Mouse (Mus musculus) forelimb bud, embryonic 11.5 days (tissue): Measurements from ENCODE around the gene Tmem207.

Source experiments
- DNase-seq: peaks from one replicate; pipeline ENCODE4 v3.0.0-alpha.2; 2012; ENCODE audit warnings: low read depth, low spot score

The Tmem207 gene

GRCm38 (mm10) chr16:26456182-26456581 lies 70.4 kb downstream of the Tmem207 start:
- no peak for DNase-seq

DNA sequence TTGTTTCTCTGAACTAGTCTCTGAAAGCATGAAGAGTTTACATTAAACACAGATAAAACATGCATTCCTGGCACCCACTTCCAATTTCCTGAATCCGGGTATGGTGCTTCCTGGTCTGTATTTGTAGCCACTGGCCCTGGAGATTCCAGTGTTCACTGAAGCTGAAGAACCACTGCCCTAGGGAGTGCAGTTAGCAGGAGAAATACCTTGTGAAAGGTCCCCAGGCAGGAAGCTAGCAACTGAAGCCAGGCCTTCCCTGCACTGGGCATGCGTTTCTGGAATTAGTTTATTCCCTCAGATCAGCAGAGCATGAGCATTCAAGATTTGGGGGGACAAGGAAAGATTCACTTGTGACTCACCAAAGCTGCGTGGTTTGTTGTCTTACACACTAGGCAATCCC lies 72.4 kb downstream of the Tmem207 start:
- DNase-seq, result no peak
